Mouse (Mus musculus) limb, embryonic 14.5 days (tissue): ENCODE measurements around the gene Ttc37. TPM values are rescaled to one million over a fixed set of nuclear protein-coding genes. Genes with fewer than 3 reads are reported as not detected.

ENCODE experiments used
- ATAC-seq: fragments of 200-750 bp; cut with Nextera tagmentation; 2 replicates; pipeline ENCODE4 v1.8.0; 2017; ENCODE audit warnings: low read depth, moderate number of reproducible peaks, moderate TSS enrichment; ENCODE audit not compliant: low FRiP score
- DNase-seq: peaks from one replicate; pipeline ENCODE4 v3.0.0-alpha.2; 2015; ENCODE audit warnings: low spot score
- H3K27ac ChIP-seq: fragments of 300-500 bp; sonication (generic); replicated peaks from 2 replicates; pipeline ENCODE4 v1.5.1; 2014; ENCODE audit warnings: low read depth, mild to moderate bottlenecking, low read length, moderate library complexity, mixed read lengths
- H3K27me3 ChIP-seq: fragments of 300-500 bp; sonication (generic); 2 replicates; pipeline ENCODE4 v1.6.1; 2014; ENCODE audit warnings: low read length, mixed read lengths; ENCODE audit not compliant: control insufficient read depth, insufficient read depth
- H3K36me3 ChIP-seq: fragments of 300-500 bp; sonication (generic); 2 replicates; pipeline ENCODE4 v1.6.1; 2014; ENCODE audit warnings: mild to moderate bottlenecking, low read length, moderate library complexity, mixed read lengths; ENCODE audit not compliant: control insufficient read depth, insufficient read depth
- H3K4me1 ChIP-seq: fragments of 300-500 bp; sonication (generic); 2 replicates; pipeline ENCODE4 v1.6.1; 2014; ENCODE audit warnings: antibody characterized with exemption, low read length, mixed read lengths; ENCODE audit not compliant: control insufficient read depth, insufficient read depth
- H3K4me2 ChIP-seq: fragments of 300-500 bp; sonication (generic); replicated peaks from 2 replicates; pipeline ENCODE4 v1.6.1; 2014; ENCODE audit warnings: low read depth, mild to moderate bottlenecking, low read length, moderate library complexity; ENCODE audit not compliant: severe bottlenecking
- H3K4me3 ChIP-seq: fragments of 300-500 bp; sonication (generic); replicated peaks from 2 replicates; pipeline ENCODE4 v1.5.1; 2014; ENCODE audit warnings: low read length
- H3K9ac ChIP-seq: fragments of 300-500 bp; sonication (generic); 2 replicates; pipeline ENCODE4 v1.6.1; 2014; ENCODE audit warnings: mild to moderate bottlenecking, low read depth, low read length, moderate library complexity; ENCODE audit not compliant: severe bottlenecking
- H3K9me3 ChIP-seq: fragments of 300-500 bp; sonication (generic); 2 replicates; pipeline ENCODE4 v1.6.1; 2016; ENCODE audit warnings: low read length; ENCODE audit not compliant: control insufficient read depth
- POLR2A ChIP-seq: fragments of 200-500 bp; IDR thresholded peaks from 2 replicates; pipeline ENCODE4 v1.8.0; 2012; ENCODE audit warnings: inconsistent platforms, mild to moderate bottlenecking, moderate library complexity, borderline replicate concordance; ENCODE audit not compliant: insufficient read depth, insufficient read length; ENCODE audit errors: extremely low read depth
- WGBS: fragments of 180-500 bp; shearing (Covaris S2); extraction: QIAGEN DNeasy Blood & Tissue Kit; methylation state at CpG from one replicate; pipeline ENCODE4 v1.1.7; 2014; 5-methylcytosine and 5-hydroxymethylcytosine counted together
- polyA plus RNA-seq, 2 experiments: library from polyadenylated mRNA; depleted of rRNA in 1 of 2; stranded (reverse) in 1 of 2; unstranded in 1 of 2; fragments of >200 nt; fragmentation: Nextera tagmentation in 1 of 2; extraction: Ambion mirVana in 1 of 2; gene quantifications; 2 replicates each; pipeline versions ENCODE4 v1.2.1 to v1.2.3; 2012 to 2014

Gene Ttc37
- polyA plus RNA-seq, 2 experiments, result 17.9 to 22.3 TPM

DNA sequence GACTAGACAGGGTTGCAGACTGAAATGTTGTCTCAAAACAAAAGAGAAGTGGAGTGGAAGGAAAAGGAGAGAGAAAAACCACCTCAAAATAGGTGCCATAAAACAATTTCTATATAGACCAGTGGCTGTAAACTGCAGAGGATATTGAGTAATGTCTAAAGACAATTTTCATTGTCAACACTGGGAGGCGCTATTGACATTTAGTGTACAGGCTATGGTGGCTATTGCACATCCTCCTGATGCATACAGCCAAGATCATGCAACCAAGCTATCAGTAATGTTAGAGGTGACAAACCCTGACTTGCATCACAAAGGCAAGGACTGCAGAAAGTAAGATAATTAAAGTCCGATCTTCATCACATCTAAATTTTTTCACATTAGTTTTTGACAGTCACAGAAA is 116.9 kb downstream of the Ttc37 start:
- Histone ChIP-seq H3K27ac (no peak overlapping the region), H3K4me2 (no peak overlapping the region), H3K9me3 (no peaks in the 10 kb centered on the region), H3K36me3 (no peaks in the 10 kb centered on the region), H3K4me1 (no peaks in the 10 kb centered on the region), H3K9ac (no peak overlapping the region), H3K4me3 (no peak overlapping the region), H3K27me3 (no peaks in the 10 kb centered on the region)
- DNase-seq, result no peak
- no peak for ATAC-seq
- TF ChIP-seq POLR2A, result no peak
- 50% methylated on average over 2 of the region's 2 CpGs for WGBS

Other genes starting within 250 kb of the Ttc37 start
- gene Rhobtb3, start 154.8 kb upstream of the Ttc37 start, polyA plus RNA-seq (2012; rRNA removed), result 30.7 and 31.7 TPM in 2 replicates
- 53.3 and 56.7 TPM in 2 replicates for gene Rhobtb3, start 154.8 kb upstream of the Ttc37 start, polyA plus RNA-seq (2014; fragmentation: Nextera tagmentation; extraction: Ambion mirVana)
- gene Spata9, start 131.6 kb upstream of the Ttc37 start, polyA plus RNA-seq (2012; rRNA removed), result 0.24 TPM in 1 of 2 replicates, not detected in the other
- 0.28 and 0.50 TPM in 2 replicates for gene Spata9, start 131.6 kb upstream of the Ttc37 start, polyA plus RNA-seq (2014; fragmentation: Nextera tagmentation; extraction: Ambion mirVana)
- 8.6 and 11.0 TPM in 2 replicates for gene Rfesd, start 80.0 kb upstream of the Ttc37 start, polyA plus RNA-seq (2012; rRNA removed)
- 20.6 and 21.3 TPM in 2 replicates for gene Rfesd, start 80.0 kb upstream of the Ttc37 start, polyA plus RNA-seq (2014; fragmentation: Nextera tagmentation; extraction: Ambion mirVana)
- 0.04 and 0.05 TPM in 2 replicates for gene Gpr150, start 41.7 kb upstream of the Ttc37 start, polyA plus RNA-seq (2012; rRNA removed)
- 0.08 TPM in 1 of 2 replicates, not detected in the other for gene Gpr150, start 41.7 kb upstream of the Ttc37 start, polyA plus RNA-seq (2014; fragmentation: Nextera tagmentation; extraction: Ambion mirVana)
- gene Arsk, start 74 bp upstream of the Ttc37 start, polyA plus RNA-seq (2012; rRNA removed), result 8.9 and 10.1 TPM in 2 replicates
- 10.4 and 10.8 TPM in 2 replicates for gene Arsk, start 74 bp upstream of the Ttc37 start, polyA plus RNA-seq (2014; fragmentation: Nextera tagmentation; extraction: Ambion mirVana)
- not detected in 2 replicates for gene Fam81b, start 206.3 kb downstream of the Ttc37 start, polyA plus RNA-seq (2012; rRNA removed)
- gene Fam81b, start 206.3 kb downstream of the Ttc37 start, polyA plus RNA-seq (2014; fragmentation: Nextera tagmentation; extraction: Ambion mirVana), result not detected in 2 replicates